In genomic region chr1:53784721-53785418, GRCm38 (mm10) we compare ENCODE assay signal across 8 mouse cellular contexts. TPM values are rescaled to one million over a fixed set of nuclear protein-coding genes. Genes with fewer than 3 reads are reported as not detected.
DNase-seq lines count a peak whose midpoint lies in the region; ATAC-seq and TF ChIP-seq lines count a peak whose summit lies in the region.

Gene Stk17b, minus strand, starts transcription at chr1:53785224.

- ATAC-seq in forebrain, embryonic 14.5 days: peak; percentile 98
- peak; percentile 99 for ATAC-seq in lung, embryonic 15.5 days (ENCODE audit: borderline replicate concordance, extremely low read depth, low FRiP score, low TSS enrichment)

- H3K27ac ChIP-seq in ES-E14 (ENCODE audit: insufficient read depth, low read depth, low read length, poor library complexity, severe bottlenecking): peak within 1 kb of the TSS; percentile 76; the same call in 1 of the 2 replicates
- H3K27ac ChIP-seq in forebrain, embryonic 14.5 days (ENCODE audit: low read depth, low read length): 0 out of 2 replicates have a peak within 1 kb of the TSS, but pooled peaks have one; percentile 39
- H3K27ac ChIP-seq in layer of hippocampus, adult 2 months: peak within 1 kb of the TSS; percentile 71
- peak within 1 kb of the TSS; percentile 92 for H3K27ac ChIP-seq in lung, embryonic 15.5 days

- H3K4me2 ChIP-seq in forebrain, embryonic 14.5 days (ENCODE audit: low read length): peak within 1 kb of the TSS; percentile 78
- peak within 1 kb of the TSS; percentile 61 for H3K4me2 ChIP-seq in lung, embryonic 15.5 days

- TF ChIP-seq CTCF in layer of hippocampus, adult 2 months (conservative IDR thresholded peaks at IDR 0.05): no peak

- H3K9me3 ChIP-seq in ES-E14 (ENCODE audit: control insufficient read depth, insufficient read depth, low read depth, low read length): no peaks in the 10 kb centered on the region
- no peaks in the 10 kb centered on the region for H3K9me3 ChIP-seq in forebrain, embryonic 14.5 days (replicated peaks; ENCODE audit: control insufficient read depth, low read length)
- no peaks in the 10 kb centered on the region for H3K9me3 ChIP-seq in lung, embryonic 15.5 days

- in situ Hi-C loops in ES-E14 (cut with MboI; ENCODE audit: low sequenced_read_pairs in 2 of 2, unreplicated experiment in 2 of 2): no loop called here

- peak within 1 kb of the TSS; percentile 92 for H3K9ac ChIP-seq in ES-E14 (ENCODE audit: insufficient read depth, low read depth, low read length, poor library complexity, severe bottlenecking)
- H3K9ac ChIP-seq in forebrain, embryonic 14.5 days (ENCODE audit: low read length): peak within 1 kb of the TSS; percentile 71
- peak within 1 kb of the TSS; percentile 86 for H3K9ac ChIP-seq in lung, embryonic 15.5 days

- H3K27me3 ChIP-seq in forebrain, embryonic 14.5 days (replicated peaks; ENCODE audit: control insufficient read depth, insufficient read depth, low read length): no peaks in the 10 kb centered on the region
- H3K27me3 ChIP-seq in lung, embryonic 15.5 days: no peaks in the 10 kb centered on the region

- H3K4me1 ChIP-seq in ES-E14 (ENCODE audit: control insufficient read depth in 2 of 2, insufficient read depth in 2 of 2, low read length in 2 of 2, poor library complexity in 1 of 2): 0 out of 4 replicates have a peak, but pooled peaks cover 0 to 4% of the 10 kb centered on the region in 2 experiments
- 0 out of 2 replicates have a peak, but pooled peaks cover 2% of the 10 kb centered on the region for H3K4me1 ChIP-seq in forebrain, embryonic 14.5 days (ENCODE audit: control insufficient read depth, insufficient read depth, low read length)
- no peaks in the 10 kb centered on the region for H3K4me1 ChIP-seq in lung, embryonic 15.5 days

- under 1% methylated on average over 65 of the region's 81 CpGs for WGBS in forebrain, embryonic 14.5 days
- under 1% methylated on average over 78 of the region's 81 CpGs for WGBS in lung, embryonic 15.5 days

- H3K4me3 ChIP-seq in ES-E14 (ENCODE audit: insufficient read depth in 1 of 2, low read depth in 1 of 2, low read length in 2 of 2, poor library complexity in 1 of 2, severe bottlenecking in 1 of 2): peak within 1 kb of the TSS; percentile 77 to 90
- peak within 1 kb of the TSS; percentile 75 for H3K4me3 ChIP-seq in forebrain, embryonic 14.5 days (ENCODE audit: low read depth, low read length)
- peak within 1 kb of the TSS; percentile 81 for H3K4me3 ChIP-seq in layer of hippocampus, adult 2 months
- H3K4me3 ChIP-seq in lung, embryonic 15.5 days: peak within 1 kb of the TSS; percentile 88

- DNase-seq in ES-E14 (ENCODE audit: low read depth, low spot score): peak; percentile 80
- peak; percentile 44 for DNase-seq in cerebellum, adult 11 months
- peak; percentile 95 for DNase-seq in forebrain, embryonic 14.5 days (ENCODE audit: low spot score)
- peak; percentile 81 for DNase-seq in heart, postnatal 25 days (ENCODE audit: low spot score)
- peak; percentile 68 to 72 for DNase-seq in layer of hippocampus, adult 2 months (ENCODE audit: low spot score in 2 of 2)
- DNase-seq in ovary, adult 18-20 months (ENCODE audit: low spot score): peak; percentile 88
- DNase-seq in thymus, postnatal 0 days (ENCODE audit: low spot score): peak; percentile 93

- H3K36me3 ChIP-seq in ES-E14 (ENCODE audit: control insufficient read depth, insufficient read depth, low read length, poor library complexity, severe bottlenecking): no peaks in the 10 kb centered on the region
- no peaks in the 10 kb centered on the region for H3K36me3 ChIP-seq in forebrain, embryonic 14.5 days (ENCODE audit: control insufficient read depth, insufficient read depth, low read length)
- no peaks in the 10 kb centered on the region for H3K36me3 ChIP-seq in lung, embryonic 15.5 days

- intact Hi-C loops in heart, postnatal 25 days (cut with DNase I): loop anchor here (2.0 to 10.0 kb wide), 2 partner anchors 38 to 470 kb away; partner anchors contain the start of gene Osgepl1

TF ChIP-seq in ES-E14, 5 proteins besides CTCF, POLR2A, EP300 and RAD21:
- TF ChIP-seq MAFK (IDR thresholded peaks at IDR 0.05; ENCODE audit: insufficient read depth, low read depth, low read length) (no peak), HCFC1 (IDR thresholded peaks at IDR 0.05; ENCODE audit: borderline replicate concordance, insufficient read depth, low read length) (peak; percentile 61; the same call in 1 of the 2 replicates)

RNA-seq across cellular contexts. Expression of gene Stk17b, which starts in this region (rescaled TPM):
- total RNA-seq in ES-E14 (2012; rRNA removed): 5.9 and 10.7 TPM in 2 replicates
- polyA plus RNA-seq in forebrain, embryonic 14.5 days (2014; fragmentation: Nextera tagmentation; extraction: Ambion mirVana): 7.4 and 7.7 TPM in 2 replicates
- total RNA-seq in heart, postnatal 25 days (2021): 10 to 100 TPM; 10.8 to 14.6 TPM
- total RNA-seq in layer of hippocampus, adult 2 months (2021): 1 to 10 TPM; 2.7 to 5.2 TPM
- polyA plus RNA-seq in lung, embryonic 15.5 days (2015; fragmentation: Nextera tagmentation; extraction: Ambion mirVana): 17.0 and 20.6 TPM in 2 replicates
- 96.5 and 107 TPM in 2 replicates for polyA plus RNA-seq in thymus, postnatal 0 days (2015; fragmentation: Nextera tagmentation; extraction: Ambion mirVana)

Comparison
In these comparisons a context has a peak if more than half of its experiments do, and no peak if none do; other contexts are left out.
1. Peak in every context shown above with its lines: DNase-seq, ATAC-seq, H3K4me3 ChIP-seq and H3K27ac ChIP-seq.
2. DNase-seq: peak in every context shown above with its lines; median percentile 95 in forebrain, embryonic 14.5 days; 93 in thymus, postnatal 0 days; 88 in ovary, adult 18-20 months; 81 in heart, postnatal 25 days; 80 in ES-E14; 70 in layer of hippocampus, adult 2 months; 44 in cerebellum, adult 11 months.
3. H3K27ac ChIP-seq: peak in every context shown above with its lines; median percentile 92 in lung, embryonic 15.5 days; 76 in ES-E14; 71 in layer of hippocampus, adult 2 months; 39 in forebrain, embryonic 14.5 days.